Mouse (Mus musculus) stomach, embryonic 14.5 days (tissue): ENCODE data around the gene Sprr1a. TPM values are rescaled to one million over a fixed set of nuclear protein-coding genes. Genes with fewer than 3 reads are reported as not detected.

Experiments
- polyA plus RNA-seq: library from polyadenylated mRNA; unstranded; fragments of >200 nt; fragmentation: Nextera tagmentation; extraction: Ambion mirVana; gene quantifications from 2 replicates; pipeline ENCODE4 v1.2.1, GENCODE M21; 2014

The Sprr1a gene
- polyA plus RNA-seq, 1 experiment from 2014 or later: 26.0 TPM

Other genes starting within 250 kb of the Sprr1a start
- 19.7 and 23.0 TPM in 2 replicates for gene Sprr2a3, start 200.5 kb downstream of the Sprr1a start, polyA plus RNA-seq
- not detected in 2 replicates for gene Sprr2b, start 169.3 kb downstream of the Sprr1a start, polyA plus RNA-seq
- gene Sprr2d, start 146.8 kb downstream of the Sprr1a start, polyA plus RNA-seq: not detected in 2 replicates
- not detected in 2 replicates for gene Sprr2e, start 133.8 kb downstream of the Sprr1a start, polyA plus RNA-seq
- gene Sprr2f, start 120.7 kb downstream of the Sprr1a start, polyA plus RNA-seq: not detected in 2 replicates
- gene Sprr2h, start 100.2 kb downstream of the Sprr1a start, polyA plus RNA-seq: not detected in 2 replicates
- not detected in 2 replicates for gene Sprr2i, start 77.9 kb downstream of the Sprr1a start, polyA plus RNA-seq
- gene Sprr2j-ps, start 67.8 kb downstream of the Sprr1a start, polyA plus RNA-seq: not detected in 2 replicates
- 5.8 and 7.5 TPM in 2 replicates for gene Gm9774, start 56.5 kb downstream of the Sprr1a start, polyA plus RNA-seq
- not detected in 2 replicates for gene Sprr2k, start 53.3 kb downstream of the Sprr1a start, polyA plus RNA-seq
- not detected in 2 replicates for gene Sprr1b, start 47.1 kb downstream of the Sprr1a start, polyA plus RNA-seq
- gene Sprr3, start 27.2 kb downstream of the Sprr1a start, polyA plus RNA-seq: 0.20 and 0.97 TPM in 2 replicates
- not detected in 2 replicates for gene Sprr4, start 14.6 kb upstream of the Sprr1a start, polyA plus RNA-seq
- not detected in 2 replicates for gene 2310046K23Rik, start 48.6 kb upstream of the Sprr1a start, polyA plus RNA-seq
- 0.25 and 0.52 TPM in 2 replicates for gene Ivl, start 87.8 kb upstream of the Sprr1a start, polyA plus RNA-seq
- gene Smcp, start 103.1 kb upstream of the Sprr1a start, polyA plus RNA-seq: not detected in 2 replicates
- not detected in 2 replicates for gene 2210017I01Rik, start 121.6 kb upstream of the Sprr1a start, polyA plus RNA-seq
- not detected in 2 replicates for gene Lce6a, start 135.8 kb upstream of the Sprr1a start, polyA plus RNA-seq
- not detected in 2 replicates for gene Lce1a1, start 162.4 kb upstream of the Sprr1a start, polyA plus RNA-seq
- gene Lce1b, start 171.0 kb upstream of the Sprr1a start, polyA plus RNA-seq: not detected in 2 replicates
- not detected in 2 replicates for gene Lce1a2, start 184.4 kb upstream of the Sprr1a start, polyA plus RNA-seq
- gene Lce1c, start 193.4 kb upstream of the Sprr1a start, polyA plus RNA-seq: not detected in 2 replicates
- not detected in 2 replicates for gene Lce1d, start 201.3 kb upstream of the Sprr1a start, polyA plus RNA-seq
- not detected in 2 replicates for gene Lce1e, start 223.2 kb upstream of the Sprr1a start, polyA plus RNA-seq
- not detected in 2 replicates for gene Lce1f, start 234.5 kb upstream of the Sprr1a start, polyA plus RNA-seq